Mouse (Mus musculus): ENCODE results near the gene Mtif2.

Mtif2 gene

GRCm38 (mm10) chr11:29549425-29549778 lies 23.2 kb downstream of the Mtif2 start:
- no peak for DNase-seq (ENCODE audit: low spot score)

- no peak for DNase-seq (ENCODE audit: low spot score)
Measured at GRCm38 (mm10) chr11:29560452-29560851, 34.2 kb downstream of the Mtif2 start.

GRCm38 (mm10) chr11:29560990-29561389 lies 34.8 kb downstream of the Mtif2 start:
- no peak for DNase-seq (ENCODE audit: low spot score)

GRCm38 (mm10) chr11:29563406-29563805 lies 37.2 kb downstream of the Mtif2 start:
- DNase-seq (ENCODE audit: low spot score) = no peak

GRCm38 (mm10) chr11:29571536-29571935 lies 45.3 kb downstream of the Mtif2 start:
- no peak for DNase-seq (ENCODE audit: low spot score)

- DNase-seq (ENCODE audit: low spot score) = no peak
Measured at GRCm38 (mm10) chr11:29572656-29573055, 46.4 kb downstream of the Mtif2 start.

- peak; percentile 8 for DNase-seq (ENCODE audit: low spot score)
Measured at GRCm38 (mm10) chr11:29579610-29580009, 53.4 kb downstream of the Mtif2 start.

Measured in lung, postnatal 25 days (tissue).